Mouse (Mus musculus): ENCODE data around the gene Dgcr2.

DNA sequence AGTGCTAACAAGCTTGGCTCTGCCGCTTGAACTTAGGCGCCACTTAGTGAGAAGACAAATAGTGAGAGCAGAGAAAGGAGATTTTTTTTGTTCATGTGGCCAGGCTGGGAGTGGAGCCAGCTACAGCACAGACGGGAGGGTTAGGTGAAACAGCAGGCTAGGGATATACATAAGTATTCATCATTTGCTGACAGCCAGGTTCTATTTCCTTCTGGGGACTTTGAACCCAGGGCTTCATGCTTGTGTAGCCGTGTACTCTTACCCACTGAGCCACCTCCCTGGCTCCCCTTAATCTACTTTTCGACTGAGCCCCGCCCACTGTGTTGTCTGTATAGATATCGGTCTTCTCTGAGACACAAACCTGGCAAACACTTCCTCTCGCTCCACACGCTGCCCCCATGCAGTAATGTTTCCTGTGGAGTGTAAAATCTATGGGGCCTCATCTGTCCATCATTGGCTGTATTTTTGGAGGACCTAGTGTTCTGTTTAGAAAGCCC is 40.9 kb upstream of the Dgcr2 start:
- TF ChIP-seq POLR2A (IDR thresholded peaks at IDR 0.05; ENCODE audit: low read depth, low read length) (no peak), CTCF (IDR thresholded peaks at IDR 0.05; ENCODE audit: extremely low read depth, insufficient read length, insufficient replicate concordance, low read depth, low read length) (no peak)

All from small intestine, adult 2 months (tissue).